Mouse (Mus musculus) midbrain, embryonic 12.5 days (tissue): ENCODE results near the gene Nacad. TPM values are rescaled to one million over a fixed set of nuclear protein-coding genes. Genes with fewer than 3 reads are reported as not detected.
"Not testable (repeated sequence)": the region's sequence is repeated elsewhere in the genome, so short reads cannot be mapped to it uniquely, and the experiment has no call there.

ENCODE experiments used
- ATAC-seq: fragments of 200-750 bp; cut with Nextera tagmentation; 2 replicates; pipeline ENCODE4 v1.8.0; 2017; ENCODE audit warnings: low read depth, moderate TSS enrichment, moderate library complexity; ENCODE audit not compliant: low FRiP score
- H3K27ac ChIP-seq: fragments of 300-500 bp; sonication (generic); replicated peaks from 2 replicates; pipeline ENCODE4 v1.5.1; 2016; ENCODE audit warnings: mild to moderate bottlenecking
- H3K27me3 ChIP-seq: fragments of 300-500 bp; sonication (generic); 2 replicates; pipeline ENCODE4 v1.6.1; 2016; ENCODE audit warnings: mild to moderate bottlenecking
- H3K36me3 ChIP-seq: fragments of 300-500 bp; sonication (generic); 2 replicates; pipeline ENCODE4 v1.6.1; 2016
- H3K4me1 ChIP-seq: fragments of 300-500 bp; sonication (generic); 2 replicates; pipeline ENCODE4 v1.6.1; 2016
- H3K4me2 ChIP-seq: fragments of 300-500 bp; sonication (generic); replicated peaks from 2 replicates; pipeline ENCODE4 v1.6.1; 2016; ENCODE audit warnings: mild to moderate bottlenecking, moderate library complexity
- H3K4me3 ChIP-seq: fragments of 300-500 bp; sonication (generic); 2 replicates; pipeline ENCODE4 v1.5.1; 2016; ENCODE audit warnings: mild to moderate bottlenecking
- H3K9ac ChIP-seq: fragments of 300-500 bp; sonication (generic); replicated peaks from 2 replicates; pipeline ENCODE4 v1.6.1; 2016; ENCODE audit warnings: mild to moderate bottlenecking, moderate library complexity
- H3K9me3 ChIP-seq: fragments of 300-500 bp; sonication (generic); 2 replicates; pipeline ENCODE4 v1.6.1; 2016; ENCODE audit warnings: mild to moderate bottlenecking
- WGBS: fragments of 180-500 bp; shearing (Covaris S2); methylation state at CpG from one replicate; pipeline ENCODE4 v1.1.7; 2016; 5-methylcytosine and 5-hydroxymethylcytosine counted together
- polyA plus RNA-seq: library from polyadenylated mRNA; unstranded; fragments of >200 nt; fragmentation: Nextera tagmentation; extraction: Ambion mirVana; gene quantifications from 2 replicates; pipeline ENCODE4 v1.2.1, GENCODE M21; 2016

Nacad gene
- polyA plus RNA-seq, result 83.4 and 88.5 TPM in 2 replicates

- 3% methylated on average over 37 of the region's 41 CpGs for WGBS
- Histone ChIP-seq H3K27ac (peak within 1 kb of the TSS; percentile 96), H3K4me1 (peaks cover 50% of the 10 kb centered on the region)
Measured at GRCm38 (mm10) chr11:6605491-6606399, at the start of gene Nacad. Gene Nacad (minus strand): TSS chr11:6606053.

GRCm38 (mm10) chr11:6654903-6655302 lies 49.0 kb upstream of the Nacad start:
- Histone ChIP-seq H3K27ac (no peak overlapping the region), H3K36me3 (no peaks in the 10 kb centered on the region), H3K9me3 (no peaks in the 10 kb centered on the region), H3K9ac (no peak overlapping the region), H3K4me2 (no peak overlapping the region), H3K4me1 (peaks cover 11% of the 10 kb centered on the region; the same call in 1 of the 2 replicates), H3K4me3 (no peak overlapping the region), H3K27me3 (peaks cover 16% of the 10 kb centered on the region; the same call in 1 of the 2 replicates)
- ATAC-seq, result peak; percentile 50; the same call in 1 of the 2 replicates
- WGBS, result 0% methylated on average over 2 of the region's 2 CpGs

More at GRCm38 (mm10) chr11:6605491-6606399, at the start of gene Nacad:
- H3K27me3 ChIP-seq, result no peaks in the 10 kb centered on the region
- peak within 1 kb of the TSS; percentile 88 for H3K9ac ChIP-seq
- peak within 1 kb of the TSS; percentile 63 for H3K4me3 ChIP-seq
- H3K4me2 ChIP-seq, result peak within 1 kb of the TSS; percentile 74
- ATAC-seq, result peak; percentile 93
- peaks cover 21% of the 10 kb centered on the region for H3K36me3 ChIP-seq
- no peaks in the 10 kb centered on the region for H3K9me3 ChIP-seq

GRCm38 (mm10) chr11:6652978-6653377 lies 47.1 kb upstream of the Nacad start:
- H3K36me3 ChIP-seq, ATAC-seq: not testable (repeated sequence)
- WGBS, result 79% methylated on average over 3 of the region's 3 CpGs

GRCm38 (mm10) chr11:6650519-6650918 lies 44.7 kb upstream of the Nacad start:
- no peaks in the 10 kb centered on the region for H3K4me1 ChIP-seq
- 81% methylated on average over 7 of the region's 7 CpGs for WGBS
- no peak for ATAC-seq
- no peaks in the 10 kb centered on the region for H3K9me3 ChIP-seq
- H3K4me3 ChIP-seq, result no peak overlapping the region
- no peak overlapping the region for H3K4me2 ChIP-seq
- no peaks in the 10 kb centered on the region for H3K27me3 ChIP-seq
- H3K9ac ChIP-seq, result no peak overlapping the region
- H3K36me3 ChIP-seq, result no peaks in the 10 kb centered on the region
- no peak overlapping the region for H3K27ac ChIP-seq

More at GRCm38 (mm10) chr11:6652978-6653377, 47.1 kb upstream of the Nacad start:
- not testable (repeated sequence) for H3K9me3 ChIP-seq, H3K4me2 ChIP-seq, H3K4me1 ChIP-seq, H3K9ac ChIP-seq, H3K4me3 ChIP-seq, H3K27ac ChIP-seq
- H3K27me3 ChIP-seq, result 0 out of 2 replicates have a peak, but pooled peaks cover 13% of the 10 kb centered on the region

GRCm38 (mm10) chr11:6647831-6648724 lies 42.2 kb upstream of the Nacad start:
- H3K27me3 ChIP-seq, result no peaks in the 10 kb centered on the region
- no peak for ATAC-seq
- no peak overlapping the region for H3K9ac ChIP-seq
- no peak overlapping the region for H3K4me3 ChIP-seq
- H3K27ac ChIP-seq, result no peak overlapping the region
- H3K4me2 ChIP-seq, result no peak overlapping the region
- H3K4me1 ChIP-seq, result no peaks in the 10 kb centered on the region
- no peaks in the 10 kb centered on the region for H3K36me3 ChIP-seq
- WGBS, result 54% methylated on average over 9 of the region's 9 CpGs
- H3K9me3 ChIP-seq, result no peaks in the 10 kb centered on the region

- Histone ChIP-seq H3K4me2 (no peak overlapping the region), H3K9ac (no peak overlapping the region), H3K27ac (no peak overlapping the region), H3K27me3 (no peaks in the 10 kb centered on the region), H3K36me3 (no peaks in the 10 kb centered on the region), H3K9me3 (no peaks in the 10 kb centered on the region), H3K4me1 (no peaks in the 10 kb centered on the region), H3K4me3 (no peak overlapping the region)
- WGBS, result 75% methylated on average over 6 of the region's 6 CpGs
- ATAC-seq, result peak; percentile 56; the same call in 1 of the 2 replicates
Measured at GRCm38 (mm10) chr11:6644566-6644965, 38.7 kb upstream of the Nacad start.

GRCm38 (mm10) chr11:6639072-6639471 lies 33.2 kb upstream of the Nacad start:
- Histone ChIP-seq H3K4me3 (no peak overlapping the region), H3K27ac (no peak overlapping the region), H3K4me1 (no peaks in the 10 kb centered on the region), H3K36me3 (no peaks in the 10 kb centered on the region), H3K9ac (no peak overlapping the region), H3K27me3 (no peaks in the 10 kb centered on the region), H3K4me2 (no peak overlapping the region), H3K9me3 (no peaks in the 10 kb centered on the region)
- no peak for ATAC-seq
- 72% methylated on average over 6 of the region's 6 CpGs for WGBS

GRCm38 (mm10) chr11:6638537-6638936 lies 32.7 kb upstream of the Nacad start, which contains the start of gene Wap:
Gene Wap (minus strand): TSS chr11:6638637.
- Histone ChIP-seq H3K27me3 (no peaks in the 10 kb centered on the region), H3K4me2 (no peak within 1 kb of the TSS), H3K9ac (no peak within 1 kb of the TSS), H3K27ac (no peak within 1 kb of the TSS), H3K4me3 (no peak within 1 kb of the TSS), H3K9me3 (no peaks in the 10 kb centered on the region), H3K36me3 (no peaks in the 10 kb centered on the region), H3K4me1 (no peaks in the 10 kb centered on the region)
- no peak for ATAC-seq
- 91% methylated on average over 4 of the region's 4 CpGs for WGBS

- H3K4me2 ChIP-seq, result no peak overlapping the region
- ATAC-seq, result no peak
Measured at GRCm38 (mm10) chr11:6636150-6636549, 30.3 kb upstream of the Nacad start.

GRCm38 (mm10) chr11:6629655-6630054 lies 23.8 kb upstream of the Nacad start:
- Histone ChIP-seq H3K27ac (no peak overlapping the region), H3K27me3 (no peaks in the 10 kb centered on the region; the same call in 1 of the 2 replicates), H3K36me3 (no peaks in the 10 kb centered on the region), H3K9me3 (no peaks in the 10 kb centered on the region), H3K4me3 (no peak overlapping the region), H3K9ac (no peak overlapping the region), H3K4me1 (peaks cover 14% of the 10 kb centered on the region), H3K4me2 (no peak overlapping the region)
- no peak for ATAC-seq

More at GRCm38 (mm10) chr11:6636150-6636549, 30.3 kb upstream of the Nacad start:
- Histone ChIP-seq H3K4me3 (no peak overlapping the region), H3K9me3 (no peaks in the 10 kb centered on the region), H3K4me1 (no peaks in the 10 kb centered on the region), H3K9ac (no peak overlapping the region), H3K27ac (no peak overlapping the region), H3K36me3 (no peaks in the 10 kb centered on the region), H3K27me3 (no peaks in the 10 kb centered on the region)
- WGBS, result 77% methylated on average over 8 of the region's 8 CpGs

GRCm38 (mm10) chr11:6628568-6628967 lies 22.7 kb upstream of the Nacad start:
- Histone ChIP-seq H3K9me3 (no peaks in the 10 kb centered on the region), H3K4me3 (no peak overlapping the region), H3K36me3 (peaks cover 6% of the 10 kb centered on the region), H3K4me1 (peaks cover 22% of the 10 kb centered on the region), H3K27ac (no peak overlapping the region), H3K4me2 (no peak overlapping the region), H3K9ac (no peak overlapping the region), H3K27me3 (no peaks in the 10 kb centered on the region; the same call in 1 of the 2 replicates)
- 24% methylated on average over 4 of the region's 4 CpGs for WGBS
- ATAC-seq, result no peak
